Mouse (Mus musculus) ovary, postnatal 10 days (tissue): ENCODE data around the gene 2010111I01Rik.
"Not testable (repeated sequence)": the region's sequence is repeated elsewhere in the genome, so short reads cannot be mapped to it uniquely, and the experiment has no call there.

Source experiments
- DNase-seq: peaks from one replicate; pipeline ENCODE4 v3.0.0; 2022; ENCODE audit warnings: low spot score

The 2010111I01Rik gene

DNA sequence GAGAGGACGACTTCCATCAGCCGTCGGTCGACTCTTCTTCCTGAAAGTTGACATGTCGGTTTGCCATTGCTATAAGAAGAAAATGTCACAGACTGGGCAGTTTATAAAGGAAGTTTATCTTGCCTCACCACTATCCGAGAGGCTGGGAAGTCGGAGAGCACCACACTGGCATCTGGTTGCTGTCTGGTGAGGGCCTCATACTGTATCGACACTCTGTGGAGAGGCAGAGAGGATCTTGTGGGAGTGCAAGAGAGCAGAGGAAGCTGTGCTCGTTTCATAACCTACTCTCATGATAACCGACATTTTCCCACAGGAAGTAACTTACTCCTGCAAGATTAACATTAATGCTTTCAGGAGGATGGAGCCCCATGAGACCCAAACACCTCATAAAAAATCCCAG is 7.9 kb upstream of the 2010111I01Rik start:
- DNase-seq: no peak

- no peak for DNase-seq
Measured at GRCm38 (mm10) chr13:62963358-62963757, 1.3 kb upstream of the 2010111I01Rik start.

DNA sequence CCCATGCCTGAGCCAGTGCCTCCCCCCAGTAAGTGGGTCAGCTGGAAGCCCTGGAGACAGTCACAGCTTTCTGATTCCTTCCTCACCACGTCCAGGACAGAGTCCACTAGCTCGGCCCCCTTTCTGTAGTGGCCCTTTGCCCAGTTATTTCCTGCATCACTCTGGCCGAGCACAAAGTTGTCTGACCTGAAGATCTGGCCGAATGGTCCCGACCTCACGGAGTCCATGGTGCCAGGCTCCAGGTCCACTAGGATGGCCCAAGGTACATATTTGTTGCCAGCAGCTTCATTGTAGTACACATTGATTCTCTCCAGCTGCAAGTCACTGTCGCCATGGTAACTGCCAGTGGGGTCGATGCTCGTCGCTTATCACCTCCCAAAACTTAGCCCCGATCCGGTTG is 3.5 kb downstream of the 2010111I01Rik start:
- DNase-seq: no peak

GRCm38 (mm10) chr13:62970515-62971269 is 6.0 kb downstream of the 2010111I01Rik start:
- DNase-seq: no peak

GRCm38 (mm10) chr13:62972403-62972802 is 7.7 kb downstream of the 2010111I01Rik start:
- no peak for DNase-seq

DNA sequence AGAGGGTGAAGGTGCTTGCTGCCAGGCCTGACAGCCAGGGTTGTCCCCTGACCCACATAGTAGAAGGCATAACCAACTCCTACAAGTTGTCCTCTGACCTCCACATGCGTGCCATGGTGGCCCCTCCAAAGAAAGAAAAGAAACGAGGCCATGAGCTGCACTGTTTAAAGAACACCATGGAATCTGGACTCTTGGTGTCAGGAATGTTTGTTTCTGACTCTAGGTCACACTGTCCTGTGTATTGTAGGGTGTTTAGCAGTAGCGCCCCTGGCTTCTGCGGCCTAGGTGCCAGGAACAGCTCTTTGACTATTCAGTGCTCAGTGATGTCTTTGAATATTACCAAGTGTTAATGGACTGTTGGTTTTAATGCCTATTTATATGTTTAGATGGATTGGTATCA is 8.4 kb downstream of the 2010111I01Rik start:
- no peak for DNase-seq

- no peak for DNase-seq
Measured at GRCm38 (mm10) chr13:62978104-62978503, 13.4 kb downstream of the 2010111I01Rik start.

DNA sequence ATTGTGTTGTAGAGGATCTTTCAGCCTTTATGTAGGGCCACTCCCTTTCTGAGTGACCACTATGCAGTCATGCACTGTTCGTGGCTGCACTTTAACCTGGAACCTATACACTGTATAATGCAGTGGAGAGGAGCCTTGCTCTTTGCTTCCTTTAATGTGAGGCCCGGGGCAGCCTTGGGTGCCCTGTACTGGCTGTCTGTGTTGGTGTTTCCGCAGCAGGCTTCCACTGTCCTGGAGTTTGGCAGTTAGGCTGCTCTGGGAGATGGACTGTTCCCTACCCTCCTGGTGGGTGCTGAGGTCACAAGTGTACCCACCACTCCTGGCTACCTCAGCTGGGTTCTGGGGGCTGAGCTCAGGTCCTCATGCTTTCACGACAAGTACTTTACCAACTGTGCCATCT is 14.1 kb downstream of the 2010111I01Rik start:
- no peak for DNase-seq

DNA sequence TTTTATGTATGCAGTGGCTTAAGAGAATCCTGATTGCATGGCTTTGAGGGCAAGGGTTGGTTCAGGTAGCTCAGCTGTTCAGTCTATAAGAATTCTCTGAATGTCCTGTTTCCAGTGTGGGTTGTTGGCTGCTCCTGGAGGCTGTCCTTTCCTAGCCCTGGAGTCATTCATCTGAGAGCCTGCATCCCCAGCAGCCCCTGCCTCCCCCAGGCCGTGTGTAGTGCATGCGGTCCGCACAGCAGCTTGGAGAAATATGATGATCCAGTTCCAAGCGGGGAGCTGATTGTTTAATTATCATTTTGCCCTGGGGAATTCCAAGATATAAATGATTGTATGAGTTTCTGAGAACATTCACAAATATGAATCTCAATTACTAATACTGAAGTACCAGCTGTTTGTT is 14.5 kb downstream of the 2010111I01Rik start:
- no peak for DNase-seq

GRCm38 (mm10) chr13:62980131-62980530 is 15.4 kb downstream of the 2010111I01Rik start:
- no peak for DNase-seq

- no peak for DNase-seq
Measured at GRCm38 (mm10) chr13:62984485-62984884, 19.8 kb downstream of the 2010111I01Rik start.

- no peak for DNase-seq
Measured at GRCm38 (mm10) chr13:62989891-62990490, 25.3 kb downstream of the 2010111I01Rik start.

- no peak for DNase-seq
Measured at GRCm38 (mm10) chr13:62993543-62994477, 29.1 kb downstream of the 2010111I01Rik start.

GRCm38 (mm10) chr13:62996767-62997166 is 32.1 kb downstream of the 2010111I01Rik start:
- DNase-seq: no peak

DNA sequence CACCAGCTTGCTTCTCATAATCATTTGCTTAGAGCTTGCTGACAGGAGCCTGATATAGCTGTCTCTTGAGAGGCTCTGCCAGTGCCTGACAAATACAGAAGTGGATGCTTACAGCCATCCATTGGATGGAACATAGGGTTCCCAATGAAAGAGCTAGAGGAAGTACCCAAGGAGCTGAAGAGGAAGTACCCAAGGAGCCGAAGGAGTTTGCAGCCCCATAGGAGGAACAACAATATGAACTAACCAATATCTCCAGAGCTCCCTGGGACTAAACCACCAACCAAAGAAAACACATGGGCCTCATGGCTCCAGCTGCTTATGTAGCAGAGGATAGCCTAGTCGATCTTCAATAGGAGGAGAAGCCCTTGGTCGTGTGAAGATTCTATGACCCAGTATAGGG is 42.8 kb downstream of the 2010111I01Rik start:
- DNase-seq: not testable (repeated sequence)

- DNase-seq: no peak
Measured at GRCm38 (mm10) chr13:63010345-63011090, 45.8 kb downstream of the 2010111I01Rik start.

DNA sequence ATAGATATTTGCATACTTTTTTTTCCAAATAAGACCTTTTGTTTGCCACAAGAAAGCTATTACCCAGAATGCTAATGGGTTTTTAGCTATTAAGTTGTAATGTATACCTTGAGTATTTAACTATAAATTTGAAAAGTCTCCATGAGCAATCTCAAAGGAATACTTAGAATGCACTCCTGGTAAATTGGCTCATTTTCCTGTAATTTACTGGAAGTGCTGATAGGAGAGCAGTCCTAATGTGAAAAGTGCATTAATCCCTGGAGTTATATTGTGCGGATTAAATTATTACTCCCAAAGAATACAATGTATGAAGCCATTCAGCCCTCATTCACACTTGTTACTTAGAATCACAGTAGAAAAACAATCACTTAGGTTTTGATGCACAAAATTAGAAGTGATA is 49.7 kb downstream of the 2010111I01Rik start:
- no peak for DNase-seq

GRCm38 (mm10) chr13:63015362-63015761 is 50.7 kb downstream of the 2010111I01Rik start:
- no peak for DNase-seq

DNA sequence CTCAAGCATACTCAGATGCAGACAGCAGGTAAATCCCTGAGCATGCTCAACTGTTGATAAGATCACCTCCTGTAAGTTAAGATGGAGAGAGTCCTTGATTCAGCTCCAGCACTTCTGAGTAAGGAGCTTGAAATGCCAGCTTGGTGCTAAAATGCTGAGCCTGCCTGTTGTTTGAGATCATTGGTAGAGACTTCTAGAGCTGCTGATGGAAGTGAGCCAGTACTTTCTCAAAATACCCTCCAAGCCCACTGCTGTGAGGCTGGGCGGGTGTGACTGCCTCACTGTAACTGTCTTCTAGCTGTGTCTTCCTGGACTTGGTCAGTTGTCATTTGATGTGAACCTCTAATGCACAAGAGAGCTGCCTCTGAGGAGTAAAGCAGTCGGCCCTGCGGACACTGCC is 51.4 kb downstream of the 2010111I01Rik start:
- DNase-seq: no peak

- no peak for DNase-seq
Measured at GRCm38 (mm10) chr13:63023243-63024217, 58.8 kb downstream of the 2010111I01Rik start.

DNA sequence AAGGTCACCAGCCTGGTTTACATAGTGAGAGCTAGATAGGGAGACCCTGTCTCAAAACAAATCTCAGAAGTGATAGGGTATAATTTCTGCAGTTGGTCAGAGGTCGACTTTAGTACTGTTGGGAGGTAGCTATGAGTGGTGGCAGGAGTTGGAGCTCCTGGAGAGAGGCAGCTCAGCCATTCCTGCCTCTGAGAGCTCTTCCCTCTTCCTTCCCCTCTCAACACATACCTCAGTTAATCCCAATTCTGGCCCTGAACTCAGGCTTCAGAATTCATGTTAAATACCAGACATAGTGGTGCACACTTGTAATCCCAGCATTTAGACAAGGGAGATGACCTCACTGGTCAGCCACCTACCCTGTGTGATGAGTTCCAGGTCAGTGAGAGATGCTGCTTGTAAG is 65.3 kb downstream of the 2010111I01Rik start:
- DNase-seq: no peak
